Mouse (Mus musculus) cerebellum, adult 2 months (tissue): ENCODE measurements around the gene Hhat.

Experiments used
- CTCF ChIP-seq: fragments of 200-500 bp; IDR thresholded peaks from 2 replicates; pipeline ENCODE4 v1.5.1; 2011; ENCODE audit warnings: low read depth, mild to moderate bottlenecking, control low read depth, low read length, moderate library complexity, borderline replicate concordance; ENCODE audit not compliant: insufficient read depth
- POLR2A ChIP-seq: fragments of 200-500 bp; IDR thresholded peaks from 2 replicates; pipeline ENCODE4 v1.6.1; 2011; ENCODE audit warnings: low read length, control low read depth, borderline replicate concordance; ENCODE audit not compliant: insufficient read depth

DNA sequence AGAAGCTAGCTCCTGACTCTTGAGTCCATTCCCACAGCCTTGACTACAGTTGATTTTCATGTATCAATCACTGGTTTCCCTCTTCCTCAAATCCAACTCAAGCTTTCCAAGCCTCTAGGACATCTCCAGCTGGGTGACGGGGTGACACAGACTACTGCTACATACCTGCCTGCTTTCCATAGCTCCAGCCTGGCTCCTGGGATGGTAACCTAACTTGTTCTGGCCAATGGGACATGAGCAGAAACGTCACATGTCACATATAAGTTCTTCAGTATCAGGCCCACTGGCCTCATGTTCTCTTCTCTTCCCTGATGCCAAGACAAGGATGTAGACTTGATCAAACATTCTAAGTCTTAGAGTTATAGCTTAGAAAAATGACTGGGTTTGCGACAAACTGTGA, 220.5 kb downstream of the Hhat start:
- TF ChIP-seq CTCF (no peak), POLR2A (no peak)
